ENCODE assay signal across 8 mouse cellular contexts in the genomic region with DNA sequence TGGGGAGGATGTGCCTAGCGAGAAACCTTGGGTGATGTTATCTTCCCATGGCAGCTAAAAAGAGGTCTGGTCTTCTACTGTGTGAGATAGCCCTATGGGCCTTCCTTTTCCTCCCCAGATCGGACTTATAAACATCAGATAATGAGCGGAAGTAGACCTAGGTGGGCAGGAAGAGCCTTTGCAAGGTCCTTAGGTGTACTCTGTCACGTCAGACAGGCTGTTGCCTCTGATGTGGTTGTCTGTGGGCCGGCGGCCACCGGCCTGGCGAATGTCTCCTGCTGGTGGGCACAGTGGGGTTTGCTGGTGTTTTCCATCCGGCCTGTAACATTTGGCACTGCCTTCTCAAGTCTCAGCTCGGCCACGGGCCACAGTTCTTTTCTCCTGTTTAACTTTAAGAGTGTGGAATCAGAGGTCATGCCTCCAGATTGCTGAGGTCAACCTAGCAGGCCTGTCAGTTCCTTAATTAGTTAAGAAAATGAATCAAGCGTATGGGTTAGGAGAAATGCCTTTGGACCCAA. TPM values are rescaled to one million over a fixed set of nuclear protein-coding genes. Genes with fewer than 3 reads are reported as not detected.
DNase-seq lines count a peak whose midpoint lies in the region; ATAC-seq lines count a peak whose summit lies in the region.
"Had no signal": no experiment of that assay in that cellular context is flagged by ENCODE, and none has a peak within 500 bp of the region (broad histone marks: within the 10 kb centered on the region; RNA-seq: fewer than 3 reads in every experiment).

No protein-coding gene starts in this region.

- H3K4me3 ChIP-seq in lung, embryonic 15.5 days = peak overlapping the region; percentile 83
- peak overlapping the region; percentile 75 for H3K4me3 ChIP-seq in hindbrain, embryonic 12.5 days

- no peak for ATAC-seq in lung, embryonic 15.5 days (ENCODE audit: borderline replicate concordance, extremely low read depth, low FRiP score, low TSS enrichment)
- no peak for ATAC-seq in hindbrain, embryonic 12.5 days (ENCODE audit: low FRiP score)
- ATAC-seq in megakaryocyte, adult 5-6 weeks (ENCODE audit: poor library complexity, severe bottlenecking) = peak; percentile 15; the same call in 1 of the 2 replicates

- H3K9ac ChIP-seq in lung, embryonic 15.5 days = peak overlapping the region; percentile 90
- H3K9ac ChIP-seq in hindbrain, embryonic 12.5 days = peak overlapping the region; percentile 93

- peaks cover 13% of the 10 kb centered on the region for H3K4me1 ChIP-seq in lung, embryonic 15.5 days
- H3K4me1 ChIP-seq in hindbrain, embryonic 12.5 days = peaks cover 27% of the 10 kb centered on the region

- peaks cover 40% of the 10 kb centered on the region for H3K36me3 ChIP-seq in lung, embryonic 15.5 days
- peaks cover 37% of the 10 kb centered on the region for H3K36me3 ChIP-seq in hindbrain, embryonic 12.5 days

- peak overlapping the region; percentile 88 for H3K27ac ChIP-seq in lung, embryonic 15.5 days
- H3K27ac ChIP-seq in hindbrain, embryonic 12.5 days = peak overlapping the region; percentile 91; the same call in 1 of the 2 replicates

- peaks cover 15% of the 10 kb centered on the region; the same call in 1 of the 2 replicates for H3K27me3 ChIP-seq in lung, embryonic 15.5 days
- peaks cover 15% of the 10 kb centered on the region for H3K27me3 ChIP-seq in hindbrain, embryonic 12.5 days

- peak overlapping the region; percentile 66 for H3K4me2 ChIP-seq in lung, embryonic 15.5 days
- H3K4me2 ChIP-seq in hindbrain, embryonic 12.5 days (replicated peaks) = peak overlapping the region; percentile 96

- H3K9me3 ChIP-seq in lung, embryonic 15.5 days = no peaks in the 10 kb centered on the region
- H3K9me3 ChIP-seq in hindbrain, embryonic 12.5 days (replicated peaks) = no peaks in the 10 kb centered on the region

- 10% methylated on average over 12 of the region's 12 CpGs for WGBS in lung, embryonic 15.5 days
- WGBS in hindbrain, embryonic 12.5 days = 19% methylated on average over 12 of the region's 12 CpGs

- no peak for DNase-seq in lung, postnatal 36 days
- DNase-seq in adipocyte (ENCODE audit: low spot score) = peak; percentile 24
- DNase-seq in left cerebral cortex, adult 11 months (ENCODE audit: low spot score) = no peak
- DNase-seq in ovary, postnatal 36 days (ENCODE audit: low spot score) = no peak

RNA-seq across cellular contexts. Expression of a gene that starts 1.4 kb away (rescaled TPM):
- polyA plus RNA-seq in lung, embryonic 15.5 days (2015; fragmentation: Nextera tagmentation; extraction: Ambion mirVana) = 816 and 841 TPM in 2 replicates
- polyA plus RNA-seq in hindbrain, embryonic 12.5 days (2016; fragmentation: Nextera tagmentation; extraction: Ambion mirVana) = 787 and 856 TPM in 2 replicates
- total RNA-seq in megakaryocyte, adult 5-6 weeks (2015) = 716 and 867 TPM in 2 replicates
- total RNA-seq in megakaryocyte, adult 5-6 weeks (2017) = 2,870 and 3,242 TPM in 2 replicates

RNA-seq across cellular contexts. Expression of a gene that starts 5.5 kb away (rescaled TPM):
- 11.7 and 13.5 TPM in 2 replicates for polyA plus RNA-seq in lung, embryonic 15.5 days (2015; fragmentation: Nextera tagmentation; extraction: Ambion mirVana)
- 18.0 and 23.8 TPM in 2 replicates for polyA plus RNA-seq in hindbrain, embryonic 12.5 days (2016; fragmentation: Nextera tagmentation; extraction: Ambion mirVana)
- 0.27 and 0.40 TPM in 2 replicates for total RNA-seq in megakaryocyte, adult 5-6 weeks (2015)
- total RNA-seq in megakaryocyte, adult 5-6 weeks (2017) = 0.73 and 0.88 TPM in 2 replicates

RNA-seq across cellular contexts. Expression of a gene that starts 57.5 kb away (rescaled TPM):
- 3.4 and 3.9 TPM in 2 replicates for polyA plus RNA-seq in lung, embryonic 15.5 days (2015; fragmentation: Nextera tagmentation; extraction: Ambion mirVana)
- 3.3 and 4.5 TPM in 2 replicates for polyA plus RNA-seq in hindbrain, embryonic 12.5 days (2016; fragmentation: Nextera tagmentation; extraction: Ambion mirVana)
- not detected in 2 replicates for total RNA-seq in megakaryocyte, adult 5-6 weeks (2015)
- not detected in 2 replicates for total RNA-seq in megakaryocyte, adult 5-6 weeks (2017)
- total RNA-seq: hematopoietic stem cell, adult 5-6 weeks had no signal
